Mouse (Mus musculus): ENCODE data around the gene Rfx8.

- no peak for TF ChIP-seq TCF12 (IDR thresholded peaks at IDR 0.05; ENCODE audit: low read depth, low read length)
- TF ChIP-seq EP300 (IDR thresholded peaks at IDR 0.05; ENCODE audit: low read length): no peak
- TF ChIP-seq POLR2AphosphoS2 (IDR thresholded peaks at IDR 0.05; ENCODE audit: low read depth, low read length): no peak
- no peak for TF ChIP-seq ZNF384 (IDR thresholded peaks at IDR 0.05; ENCODE audit: low read depth, low read length)
- no peak for TF ChIP-seq MAZ (IDR thresholded peaks at IDR 0.05; ENCODE audit: low read depth, low read length)
- TF ChIP-seq MXI1 (IDR thresholded peaks at IDR 0.05; ENCODE audit: low read depth, low read length): no peak
- TF ChIP-seq RAD21 (IDR thresholded peaks at IDR 0.05; ENCODE audit: low read depth, low read length): peak; percentile 2; the same call in 1 of the 2 replicates
- TF ChIP-seq CTCF (conservative IDR thresholded peaks at IDR 0.05 in 1 of 2, IDR thresholded peaks at IDR 0.05 in 1 of 2; ENCODE audit: low read depth in 2 of 2, low read length in 2 of 2): peak in 1 of 2 experiments; percentile 18; a peak in 1 of 4 replicates
- no peak for TF ChIP-seq POLR2A (IDR thresholded peaks at IDR 0.05; ENCODE audit: low read depth, low read length)
- TF ChIP-seq CHD2 (IDR thresholded peaks at IDR 0.05; ENCODE audit: low read length): no peak
- TF ChIP-seq E2F4 (IDR thresholded peaks at IDR 0.05; ENCODE audit: insufficient replicate concordance, low read depth, low read length): no peak
- TF ChIP-seq MAX (IDR thresholded peaks at IDR 0.05; ENCODE audit: low read length): no peak
- TF ChIP-seq MEF2A (IDR thresholded peaks at IDR 0.05; ENCODE audit: borderline replicate concordance, low read depth, low read length): no peak
- TF ChIP-seq TBP (conservative IDR thresholded peaks at IDR 0.05; ENCODE audit: low read depth, low read length): no peak
These were observed 79.1 kb downstream of the Rfx8 start for GRCm38 (mm10) chr1:39641667-39642066.
